Mouse (Mus musculus): ENCODE measurements around the gene Hmgb1. TPM values are rescaled to one million over a fixed set of nuclear protein-coding genes. Genes with fewer than 3 reads are reported as not detected.
"Not testable (repeated sequence)": the region's sequence is repeated elsewhere in the genome, so short reads cannot be mapped to it uniquely, and the experiment has no call there.

Hmgb1 gene
- polyA plus RNA-seq, 1 experiment from 2014 or later = 1,696 TPM

GRCm38 (mm10) chr5:149143766-149144375 lies 40.4 kb downstream of the Hmgb1 start:
- H3K9me3 ChIP-seq = no peaks in the 10 kb centered on the region
- WGBS = 44% methylated on average over 25 of the region's 25 CpGs
- H3K27me3 ChIP-seq = no peaks in the 10 kb centered on the region
- H3K9ac ChIP-seq = peak overlapping the region; percentile 27; the same call in 1 of the 2 replicates
- H3K36me3 ChIP-seq = no peaks in the 10 kb centered on the region
- H3K27ac ChIP-seq = no peak overlapping the region; the same call in 1 of the 2 replicates
- H3K4me1 ChIP-seq = peaks cover 11% of the 10 kb centered on the region
- H3K4me2 ChIP-seq = peak overlapping the region; percentile 36
- H3K4me3 ChIP-seq = no peak overlapping the region
- no peak for ATAC-seq (ENCODE audit: insufficient number of reproducible peaks, insufficient read depth, low FRiP score, low TSS enrichment, low read depth)

GRCm38 (mm10) chr5:149141155-149141554 lies 43.1 kb downstream of the Hmgb1 start:
- H3K9ac ChIP-seq; H3K4me2 ChIP-seq; H3K9me3 ChIP-seq; ATAC-seq (ENCODE audit: insufficient number of reproducible peaks, insufficient read depth, low FRiP score, low TSS enrichment, low read depth); H3K36me3 ChIP-seq; H3K27me3 ChIP-seq; H3K4me3 ChIP-seq; H3K27ac ChIP-seq: not testable (repeated sequence)
- WGBS = 86% methylated on average over 1 of the region's 1 CpGs
- H3K4me1 ChIP-seq = peaks cover 11% of the 10 kb centered on the region

DNA sequence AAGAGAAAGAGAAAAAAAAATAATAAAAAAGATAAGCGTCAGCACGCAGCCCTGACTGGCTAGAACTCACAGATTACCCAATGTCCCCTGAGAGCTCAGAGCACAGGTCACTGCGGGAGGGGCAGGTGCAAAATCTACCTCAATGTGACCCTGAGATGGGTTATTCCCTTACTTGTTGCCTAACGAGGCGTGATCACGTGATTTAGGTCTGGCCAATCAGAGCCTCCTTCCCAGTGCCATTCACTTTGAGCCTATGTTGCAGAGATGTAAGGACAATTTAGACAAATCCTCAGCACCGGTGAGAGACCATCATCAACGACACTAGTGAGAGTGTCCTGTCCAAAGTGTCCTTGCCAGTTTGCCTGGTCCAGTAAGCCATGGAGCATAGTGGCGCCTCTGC lies 44.0 kb downstream of the Hmgb1 start:
- Histone ChIP-seq H3K27ac (no peak overlapping the region), H3K4me3 (no peak overlapping the region), H3K4me1 (peaks cover 11% of the 10 kb centered on the region), H3K4me2 (no peak overlapping the region), H3K36me3 (no peaks in the 10 kb centered on the region), H3K9ac (no peak overlapping the region), H3K9me3 (no peaks in the 10 kb centered on the region), H3K27me3 (no peaks in the 10 kb centered on the region)
- ATAC-seq (ENCODE audit: insufficient number of reproducible peaks, insufficient read depth, low FRiP score, low TSS enrichment, low read depth) = no peak
- WGBS = 56% methylated on average over 9 of the region's 9 CpGs

DNA sequence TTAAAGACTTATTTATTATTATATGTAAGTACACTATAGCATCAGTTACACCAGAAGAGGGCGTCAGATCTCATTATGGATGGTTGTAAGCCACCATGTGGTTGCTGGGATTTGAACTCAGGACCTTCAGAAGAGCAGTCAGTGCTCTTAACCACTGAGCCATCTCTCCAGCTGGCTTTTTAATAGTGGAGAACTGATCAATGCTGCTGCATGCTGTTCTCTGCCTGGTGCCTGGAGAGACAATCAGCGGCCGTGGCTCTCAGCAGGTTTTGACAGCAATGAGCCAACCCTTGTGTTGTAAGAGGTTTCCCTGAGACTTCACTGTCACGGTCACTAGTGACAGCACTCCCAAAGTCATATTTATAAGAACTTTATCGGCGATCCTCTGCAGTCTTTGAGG lies 46.2 kb downstream of the Hmgb1 start:
- 88% methylated on average over 6 of the region's 6 CpGs for WGBS
- H3K27me3 ChIP-seq; H3K36me3 ChIP-seq; H3K4me3 ChIP-seq; ATAC-seq (ENCODE audit: insufficient number of reproducible peaks, insufficient read depth, low FRiP score, low TSS enrichment, low read depth); H3K9ac ChIP-seq; H3K4me2 ChIP-seq; H3K27ac ChIP-seq; H3K9me3 ChIP-seq; H3K4me1 ChIP-seq: not testable (repeated sequence)

DNA sequence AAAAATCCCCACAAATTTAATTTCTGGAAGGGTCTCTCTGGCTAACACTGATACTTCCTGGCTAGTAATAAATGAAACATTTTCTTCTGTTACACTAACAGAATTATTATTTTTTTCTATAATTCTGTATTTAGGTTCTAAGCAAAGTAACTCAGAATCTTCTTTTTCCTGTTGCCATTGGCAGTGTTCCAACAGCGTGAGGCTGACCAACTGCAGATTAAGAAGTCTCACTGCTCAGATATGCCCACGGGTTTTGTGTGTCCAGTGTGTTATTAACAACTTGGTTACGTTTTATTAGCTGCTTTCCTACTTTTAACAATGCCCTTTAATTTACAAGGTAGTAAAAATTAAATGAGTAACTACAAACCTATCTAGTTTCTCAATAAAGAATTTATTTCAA lies 46.8 kb downstream of the Hmgb1 start:
- no peaks in the 10 kb centered on the region for H3K9me3 ChIP-seq
- no peaks in the 10 kb centered on the region for H3K36me3 ChIP-seq
- peaks cover 3% of the 10 kb centered on the region for H3K4me1 ChIP-seq
- no peak for ATAC-seq (ENCODE audit: insufficient number of reproducible peaks, insufficient read depth, low FRiP score, low TSS enrichment, low read depth)
- WGBS = 65% methylated on average over 3 of the region's 3 CpGs
- H3K4me2 ChIP-seq = no peak overlapping the region
- H3K27ac ChIP-seq = no peak overlapping the region
- H3K4me3 ChIP-seq = no peak overlapping the region
- H3K9ac ChIP-seq = no peak overlapping the region
- no peaks in the 10 kb centered on the region for H3K27me3 ChIP-seq

DNA sequence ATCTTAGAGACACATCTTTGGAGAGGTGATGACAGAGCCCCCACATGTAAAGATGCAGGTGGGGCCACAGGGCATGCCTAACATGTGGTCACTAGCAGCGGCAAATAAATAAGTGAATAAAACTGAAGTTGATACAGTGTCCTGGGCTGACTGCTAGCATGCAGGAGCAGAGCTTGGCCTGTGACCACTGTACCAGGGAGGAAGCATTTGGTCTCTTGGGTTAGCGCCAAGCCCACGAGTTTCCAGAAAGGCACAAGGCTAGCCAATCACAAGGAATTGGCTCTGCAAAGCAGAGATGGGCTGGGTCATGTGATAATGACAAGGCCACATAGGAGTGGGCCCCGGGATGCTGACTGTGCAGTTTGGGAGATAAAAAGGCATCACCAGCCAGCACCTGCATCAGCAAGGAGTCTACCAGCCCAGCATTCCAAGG lies 47.3 kb downstream of the Hmgb1 start:
- H3K4me1 ChIP-seq = peaks cover 7% of the 10 kb centered on the region
- H3K4me2 ChIP-seq = no peak overlapping the region
- no peak overlapping the region for H3K9ac ChIP-seq
- no peak for ATAC-seq (ENCODE audit: insufficient number of reproducible peaks, insufficient read depth, low FRiP score, low TSS enrichment, low read depth)
- no peaks in the 10 kb centered on the region for H3K9me3 ChIP-seq
- H3K27me3 ChIP-seq = no peaks in the 10 kb centered on the region
- 80% methylated on average over 4 of the region's 4 CpGs for WGBS
- H3K27ac ChIP-seq = no peak overlapping the region
- no peak overlapping the region for H3K4me3 ChIP-seq
- no peaks in the 10 kb centered on the region for H3K36me3 ChIP-seq

GRCm38 (mm10) chr5:149135455-149136354 lies 48.6 kb downstream of the Hmgb1 start:
- no peaks in the 10 kb centered on the region for H3K9me3 ChIP-seq
- no peaks in the 10 kb centered on the region for H3K27me3 ChIP-seq
- no peak overlapping the region for H3K9ac ChIP-seq
- no peak overlapping the region for H3K4me3 ChIP-seq
- H3K4me2 ChIP-seq = no peak overlapping the region
- peaks cover 7% of the 10 kb centered on the region for H3K4me1 ChIP-seq
- H3K27ac ChIP-seq = no peak overlapping the region
- 79% methylated on average over 10 of the region's 10 CpGs for WGBS
- ATAC-seq (ENCODE audit: insufficient number of reproducible peaks, insufficient read depth, low FRiP score, low TSS enrichment, low read depth) = no peak
- no peaks in the 10 kb centered on the region for H3K36me3 ChIP-seq

DNA sequence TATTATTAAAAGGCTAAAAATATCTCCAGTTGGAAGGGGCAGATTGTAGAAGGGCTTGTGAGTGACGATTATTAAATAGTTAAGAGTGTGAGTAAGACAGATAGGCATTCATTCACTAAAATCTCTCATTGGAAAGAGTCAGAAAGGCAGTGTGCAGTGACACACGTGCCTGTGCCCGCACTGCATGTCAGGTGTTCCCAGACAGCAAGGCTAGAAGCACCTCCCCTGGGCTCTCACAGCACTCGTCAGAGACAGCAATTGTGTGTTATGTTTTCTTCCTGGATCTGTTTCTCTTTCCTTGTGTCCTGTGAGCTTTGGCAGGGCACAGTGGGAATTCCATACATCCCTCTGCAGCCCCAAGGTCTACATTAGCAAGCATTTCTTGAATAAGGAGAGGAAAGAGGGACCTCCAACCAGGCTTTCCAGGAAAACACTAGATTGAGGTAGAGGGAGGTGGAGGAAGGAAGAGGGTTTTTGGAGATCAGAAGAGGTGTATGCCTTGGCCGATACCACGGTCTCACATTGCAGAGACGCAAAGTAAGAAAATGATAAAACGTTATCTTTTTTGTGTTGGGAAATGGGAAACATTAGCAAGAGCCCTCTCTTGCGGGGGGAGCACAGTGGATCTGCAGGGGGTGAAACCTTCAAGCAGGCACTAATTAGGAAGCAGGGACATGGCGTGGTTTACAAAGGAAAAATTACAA lies 49.4 kb downstream of the Hmgb1 start:
- Histone ChIP-seq H3K9ac (no peak overlapping the region), H3K4me1 (peaks cover 7% of the 10 kb centered on the region), H3K4me3 (no peak overlapping the region), H3K4me2 (no peak overlapping the region), H3K27ac (no peak overlapping the region), H3K36me3 (no peaks in the 10 kb centered on the region), H3K27me3 (no peaks in the 10 kb centered on the region), H3K9me3 (no peaks in the 10 kb centered on the region)
- WGBS = 74% methylated on average over 10 of the region's 10 CpGs
- ATAC-seq (ENCODE audit: insufficient number of reproducible peaks, insufficient read depth, low FRiP score, low TSS enrichment, low read depth) = no peak

DNA sequence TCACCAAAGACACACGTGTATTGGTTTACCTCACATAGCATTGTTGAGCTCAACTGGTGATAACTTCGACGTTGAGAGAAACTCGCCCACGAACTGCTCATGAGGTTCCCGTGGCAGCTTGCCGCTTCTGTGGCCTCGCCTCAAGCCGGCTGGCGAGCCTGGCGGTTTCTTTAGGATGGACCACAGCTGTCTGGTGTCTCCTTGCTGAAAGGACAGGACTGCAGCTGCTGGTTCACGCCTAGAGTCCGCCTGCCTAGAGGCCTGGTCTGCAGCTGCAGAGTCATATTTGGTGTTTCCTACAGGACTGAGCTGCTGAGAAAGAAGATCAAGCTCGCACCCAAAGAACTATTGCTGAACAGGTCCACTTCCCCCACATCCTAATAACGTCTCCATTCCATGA lies 55.8 kb downstream of the Hmgb1 start:
- Histone ChIP-seq H3K27ac (no peak overlapping the region), H3K4me1 (peaks cover 7% of the 10 kb centered on the region), H3K9me3 (no peaks in the 10 kb centered on the region), H3K36me3 (no peaks in the 10 kb centered on the region), H3K9ac (no peak overlapping the region), H3K27me3 (no peaks in the 10 kb centered on the region), H3K4me2 (no peak overlapping the region), H3K4me3 (no peak overlapping the region)
- 85% methylated on average over 15 of the region's 15 CpGs for WGBS
- ATAC-seq (ENCODE audit: insufficient number of reproducible peaks, insufficient read depth, low FRiP score, low TSS enrichment, low read depth) = no peak

GRCm38 (mm10) chr5:149123795-149124194 lies 60.5 kb downstream of the Hmgb1 start:
- WGBS = 90% methylated on average over 6 of the region's 6 CpGs
- H3K27ac ChIP-seq = no peak overlapping the region

DNA sequence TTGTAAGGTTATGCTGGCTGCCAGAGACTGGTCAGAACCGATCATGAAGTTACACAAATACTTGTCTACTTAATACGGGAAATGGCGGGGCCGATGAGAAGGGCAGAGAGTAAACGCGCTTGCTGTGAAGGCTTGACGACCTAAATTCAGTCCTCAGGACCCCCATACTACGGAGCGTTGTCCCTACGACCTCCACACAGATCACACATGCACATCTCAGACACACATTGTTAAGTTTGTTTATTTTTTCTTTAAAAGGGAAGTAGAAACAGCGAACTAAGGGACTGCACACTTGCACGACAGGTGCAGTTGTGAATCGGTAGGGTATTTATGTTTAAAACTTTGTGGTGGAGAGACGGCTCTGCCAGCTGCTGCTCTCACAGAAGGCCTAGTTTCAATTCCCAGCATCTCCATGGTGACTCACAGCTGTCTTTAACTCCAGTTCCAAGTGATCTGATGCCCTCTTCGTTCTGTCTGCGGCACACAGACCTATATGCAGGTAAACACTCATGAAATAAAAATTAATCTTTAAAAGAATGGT lies 64.9 kb downstream of the Hmgb1 start:
- ATAC-seq (ENCODE audit: insufficient number of reproducible peaks, insufficient read depth, low FRiP score, low TSS enrichment, low read depth) = no peak
- Histone ChIP-seq H3K9ac (no peak overlapping the region), H3K36me3 (no peaks in the 10 kb centered on the region), H3K27me3 (no peaks in the 10 kb centered on the region), H3K9me3 (no peaks in the 10 kb centered on the region), H3K27ac (no peak overlapping the region), H3K4me1 (peaks cover 29% of the 10 kb centered on the region), H3K4me3 (no peak overlapping the region), H3K4me2 (no peak overlapping the region)
- WGBS = 90% methylated on average over 16 of the region's 16 CpGs

More at GRCm38 (mm10) chr5:149123795-149124194, 60.5 kb downstream of the Hmgb1 start:
- 0 out of 2 replicates have a peak, but pooled peaks cover under 1% of the 10 kb centered on the region for H3K4me1 ChIP-seq
- H3K9ac ChIP-seq = no peak overlapping the region
- H3K9me3 ChIP-seq = no peaks in the 10 kb centered on the region
- no peaks in the 10 kb centered on the region for H3K36me3 ChIP-seq
- ATAC-seq (ENCODE audit: insufficient number of reproducible peaks, insufficient read depth, low FRiP score, low TSS enrichment, low read depth) = no peak
- no peak overlapping the region for H3K4me2 ChIP-seq
- H3K4me3 ChIP-seq = no peak overlapping the region
- no peaks in the 10 kb centered on the region for H3K27me3 ChIP-seq

Data from embryonic facial prominence, embryonic 13.5 days (tissue).